Mouse (Mus musculus) bone marrow, adult 2 months (tissue): ENCODE data around the gene Tubg2.

Source experiments
- CTCF ChIP-seq: fragments of 200-500 bp; IDR thresholded peaks from 2 replicates; pipeline ENCODE4 v1.5.1; 2011; ENCODE audit warnings: low read length, control low read depth; ENCODE audit not compliant: control insufficient read depth, insufficient read depth
- POLR2A ChIP-seq: fragments of 200-500 bp; IDR thresholded peaks from 2 replicates; pipeline ENCODE4 v1.6.1; 2011; ENCODE audit warnings: low read depth, mild to moderate bottlenecking, control low read depth, low read length, borderline replicate concordance; ENCODE audit not compliant: control insufficient read depth

- TF ChIP-seq POLR2A (no peak), CTCF (no peak)
Observed at GRCm38 (mm10) chr11:101140164-101140819, 15.4 kb upstream of the Tubg2 start.
